Mouse (Mus musculus) embryonic facial prominence, embryonic 15.5 days (tissue): ENCODE measurements around the gene Plin3. TPM values are rescaled to one million over a fixed set of nuclear protein-coding genes. Genes with fewer than 3 reads are reported as not detected.

Source experiments
- ATAC-seq: fragments of 200-750 bp; cut with Nextera tagmentation; 2 replicates; pipeline ENCODE4 v1.8.0; 2017; ENCODE audit warnings: low read depth, moderate TSS enrichment; ENCODE audit not compliant: insufficient number of reproducible peaks, low FRiP score, low TSS enrichment
- H3K27ac ChIP-seq: fragments of 300-500 bp; sonication (generic); replicated peaks from 2 replicates; pipeline ENCODE4 v1.5.1; 2015; ENCODE audit warnings: mild to moderate bottlenecking, inconsistent platforms
- H3K27me3 ChIP-seq: fragments of 300-500 bp; sonication (generic); 2 replicates; pipeline ENCODE4 v1.6.1; 2015; ENCODE audit warnings: inconsistent platforms
- H3K36me3 ChIP-seq: fragments of 300-500 bp; sonication (generic); 2 replicates; pipeline ENCODE4 v1.6.1; 2015; ENCODE audit warnings: mild to moderate bottlenecking, inconsistent platforms
- H3K4me1 ChIP-seq: fragments of 300-500 bp; sonication (generic); 2 replicates; pipeline ENCODE4 v1.6.1; 2015; ENCODE audit warnings: inconsistent platforms
- H3K4me2 ChIP-seq: fragments of 300-500 bp; sonication (generic); replicated peaks from 2 replicates; pipeline ENCODE4 v1.6.1; 2015; ENCODE audit warnings: mild to moderate bottlenecking, inconsistent platforms
- H3K4me3 ChIP-seq: fragments of 300-500 bp; sonication (generic); replicated peaks from 2 replicates; pipeline ENCODE4 v1.5.1; 2015; ENCODE audit warnings: mild to moderate bottlenecking, inconsistent platforms
- H3K9ac ChIP-seq: fragments of 300-500 bp; sonication (generic); 2 replicates; pipeline ENCODE4 v1.6.1; 2015; ENCODE audit warnings: inconsistent platforms
- H3K9me3 ChIP-seq: fragments of 300-500 bp; sonication (generic); replicated peaks from 2 replicates; pipeline ENCODE4 v1.6.1; 2016; ENCODE audit warnings: inconsistent platforms
- WGBS: fragments of 180-500 bp; shearing (Covaris S2); methylation state at CpG from one replicate; pipeline ENCODE4 v1.1.7; 2015; 5-methylcytosine and 5-hydroxymethylcytosine counted together
- polyA plus RNA-seq: library from polyadenylated mRNA; unstranded; fragments of >200 nt; fragmentation: Nextera tagmentation; extraction: Ambion mirVana; gene quantifications from 2 replicates; pipeline ENCODE4 v1.2.1, GENCODE M21; 2015

Gene Plin3
- polyA plus RNA-seq = 89.5 and 92.6 TPM in 2 replicates

GRCm38 (mm10) chr17:56292531-56293222 lies at the start of gene Plin3:
TSS of gene Plin3 (minus strand) at chr17:56292873.
- H3K36me3 ChIP-seq = no peaks in the 10 kb centered on the region
- H3K27me3 ChIP-seq = no peaks in the 10 kb centered on the region
- 92% methylated on average over 4 of the region's 4 CpGs for WGBS
- no peak for ATAC-seq
- H3K27ac ChIP-seq = peak within 1 kb of the TSS; percentile 97
- H3K9me3 ChIP-seq = no peaks in the 10 kb centered on the region
- no peak within 1 kb of the TSS for H3K9ac ChIP-seq
- no peak within 1 kb of the TSS for H3K4me3 ChIP-seq
- no peak within 1 kb of the TSS for H3K4me2 ChIP-seq
- H3K4me1 ChIP-seq = peaks cover 37% of the 10 kb centered on the region

- Histone ChIP-seq H3K9me3 (no peaks in the 10 kb centered on the region), H3K27me3 (no peaks in the 10 kb centered on the region), H3K4me3 (no peak overlapping the region), H3K36me3 (0 out of 2 replicates have a peak, but pooled peaks cover 3% of the 10 kb centered on the region), H3K9ac (no peak overlapping the region), H3K4me1 (peaks cover 16% of the 10 kb centered on the region; the same call in 1 of the 2 replicates), H3K4me2 (no peak overlapping the region), H3K27ac (no peak overlapping the region)
- no peak for ATAC-seq
Observed at GRCm38 (mm10) chr17:56340717-56341116, 48.0 kb upstream of the Plin3 start.

GRCm38 (mm10) chr17:56338909-56339308 lies 46.2 kb upstream of the Plin3 start:
- H3K9me3 ChIP-seq = no peaks in the 10 kb centered on the region
- H3K36me3 ChIP-seq = no peaks in the 10 kb centered on the region
- H3K27me3 ChIP-seq = no peaks in the 10 kb centered on the region
- H3K4me1 ChIP-seq = peaks cover 19% of the 10 kb centered on the region; the same call in 1 of the 2 replicates
- H3K9ac ChIP-seq = no peak overlapping the region
- WGBS = 62% methylated on average over 4 of the region's 4 CpGs
- no peak for ATAC-seq
- no peak overlapping the region for H3K4me2 ChIP-seq
- H3K27ac ChIP-seq = no peak overlapping the region
- no peak overlapping the region for H3K4me3 ChIP-seq

- no peak overlapping the region for H3K4me2 ChIP-seq
- WGBS = 90% methylated on average over 6 of the region's 6 CpGs
- no peak overlapping the region for H3K4me3 ChIP-seq
- no peak overlapping the region for H3K9ac ChIP-seq
- H3K27ac ChIP-seq = no peak overlapping the region
- H3K27me3 ChIP-seq = no peaks in the 10 kb centered on the region
- H3K36me3 ChIP-seq = no peaks in the 10 kb centered on the region
- H3K4me1 ChIP-seq = peaks cover 24% of the 10 kb centered on the region; the same call in 1 of the 2 replicates
- H3K9me3 ChIP-seq = no peaks in the 10 kb centered on the region
- ATAC-seq = no peak
Observed at GRCm38 (mm10) chr17:56337791-56338190, 45.1 kb upstream of the Plin3 start.

GRCm38 (mm10) chr17:56337190-56337589 lies 44.5 kb upstream of the Plin3 start:
- ATAC-seq = no peak
- Histone ChIP-seq H3K27me3 (no peaks in the 10 kb centered on the region), H3K4me2 (no peak overlapping the region), H3K27ac (no peak overlapping the region), H3K4me3 (no peak overlapping the region), H3K36me3 (no peaks in the 10 kb centered on the region), H3K4me1 (peaks cover 24% of the 10 kb centered on the region; the same call in 1 of the 2 replicates), H3K9ac (no peak overlapping the region), H3K9me3 (no peaks in the 10 kb centered on the region)
- 62% methylated on average over 4 of the region's 4 CpGs for WGBS

GRCm38 (mm10) chr17:56332987-56333386 lies 40.3 kb upstream of the Plin3 start:
- WGBS = 42% methylated on average over 8 of the region's 8 CpGs

GRCm38 (mm10) chr17:56331256-56331655 lies 38.6 kb upstream of the Plin3 start:
- Histone ChIP-seq H3K4me3 (no peak overlapping the region), H3K27ac (0 out of 2 replicates have a peak overlapping the region, but pooled peaks have one; percentile 1), H3K27me3 (no peaks in the 10 kb centered on the region), H3K4me2 (no peak overlapping the region), H3K9me3 (no peaks in the 10 kb centered on the region), H3K9ac (no peak overlapping the region), H3K4me1 (peaks cover 60% of the 10 kb centered on the region), H3K36me3 (no peaks in the 10 kb centered on the region)
- no peak for ATAC-seq

More at GRCm38 (mm10) chr17:56332987-56333386, 40.3 kb upstream of the Plin3 start:
- Histone ChIP-seq H3K27me3 (no peaks in the 10 kb centered on the region), H3K4me2 (no peak overlapping the region), H3K9me3 (no peaks in the 10 kb centered on the region), H3K36me3 (no peaks in the 10 kb centered on the region), H3K9ac (no peak overlapping the region), H3K4me3 (no peak overlapping the region), H3K4me1 (peaks cover 47% of the 10 kb centered on the region), H3K27ac (no peak overlapping the region)
- ATAC-seq = no peak

- H3K4me3 ChIP-seq = no peak overlapping the region
- WGBS = 74% methylated on average over 3 of the region's 3 CpGs
- ATAC-seq = no peak
Observed at GRCm38 (mm10) chr17:56330345-56330744, 37.7 kb upstream of the Plin3 start.

GRCm38 (mm10) chr17:56329267-56329666 lies 36.6 kb upstream of the Plin3 start:
- H3K4me2 ChIP-seq = no peak overlapping the region
- no peak overlapping the region for H3K27ac ChIP-seq
- no peak overlapping the region for H3K4me3 ChIP-seq
- no peak for ATAC-seq
- H3K4me1 ChIP-seq = peaks cover 64% of the 10 kb centered on the region
- H3K27me3 ChIP-seq = no peaks in the 10 kb centered on the region
- no peak overlapping the region for H3K9ac ChIP-seq
- H3K9me3 ChIP-seq = no peaks in the 10 kb centered on the region
- H3K36me3 ChIP-seq = no peaks in the 10 kb centered on the region

More at GRCm38 (mm10) chr17:56330345-56330744, 37.7 kb upstream of the Plin3 start:
- no peaks in the 10 kb centered on the region for H3K9me3 ChIP-seq
- no peak overlapping the region for H3K4me2 ChIP-seq
- H3K27me3 ChIP-seq = no peaks in the 10 kb centered on the region
- H3K36me3 ChIP-seq = no peaks in the 10 kb centered on the region
- no peak overlapping the region for H3K9ac ChIP-seq
- peaks cover 60% of the 10 kb centered on the region for H3K4me1 ChIP-seq
- H3K27ac ChIP-seq = peak overlapping the region; percentile 1; the same call in 1 of the 2 replicates

- 1% methylated on average over 66 of the region's 67 CpGs for WGBS
- no peaks in the 10 kb centered on the region for H3K27me3 ChIP-seq
- peak overlapping the region; percentile 97 for H3K27ac ChIP-seq
- peak; percentile 26; the same call in 1 of the 2 replicates for ATAC-seq
- peak overlapping the region; percentile 87 for H3K9ac ChIP-seq
- no peaks in the 10 kb centered on the region for H3K9me3 ChIP-seq
- peaks cover 11% of the 10 kb centered on the region for H3K36me3 ChIP-seq
- H3K4me1 ChIP-seq = peaks cover 49% of the 10 kb centered on the region
- H3K4me3 ChIP-seq = peak overlapping the region; percentile 91
- H3K4me2 ChIP-seq = peak overlapping the region; percentile 81
Observed at GRCm38 (mm10) chr17:56326153-56327147, 33.8 kb upstream of the Plin3 start.
